Mouse (Mus musculus) lung, postnatal 0 days (tissue): ENCODE data around the gene Nphs1. TPM values are rescaled to one million over a fixed set of nuclear protein-coding genes. Genes with fewer than 3 reads are reported as not detected.
A peak's percentile ranks its signal among the peaks of the same experiment; 100 is the strongest.
"Not testable (repeated sequence)": the region's sequence is repeated elsewhere in the genome, so short reads cannot be mapped to it uniquely, and the experiment has no call there.

Source experiments
- ATAC-seq: fragments of 200-750 bp; cut with Nextera tagmentation; 2 replicates; pipeline ENCODE4 v1.8.0; 2017; ENCODE audit warnings: moderate library complexity
- DNase-seq: peaks from one replicate; pipeline ENCODE4 v3.0.0-alpha.2; 2016; ENCODE audit warnings: low spot score
- H3K27ac ChIP-seq: fragments of 300-500 bp; sonication (generic); 2 replicates; pipeline ENCODE4 v1.5.1; 2014; ENCODE audit warnings: antibody characterized with exemption, mild to moderate bottlenecking, low read length, mixed read lengths
- H3K27me3 ChIP-seq: fragments of 300-500 bp; sonication (generic); replicated peaks from 2 replicates; pipeline ENCODE4 v1.6.1; 2014; ENCODE audit warnings: low read length, mixed read lengths; ENCODE audit not compliant: insufficient read depth
- H3K36me3 ChIP-seq: fragments of 300-500 bp; sonication (generic); 2 replicates; pipeline ENCODE4 v1.6.1; 2014; ENCODE audit warnings: low read length, mixed read lengths; ENCODE audit not compliant: insufficient read depth
- H3K4me1 ChIP-seq: fragments of 300-500 bp; sonication (generic); 2 replicates; pipeline ENCODE4 v1.6.1; 2014; ENCODE audit warnings: antibody characterized with exemption, low read depth, low read length, mixed read lengths; ENCODE audit not compliant: insufficient read depth
- H3K4me2 ChIP-seq: fragments of 300-500 bp; sonication (generic); replicated peaks from 2 replicates; pipeline ENCODE4 v1.6.1; 2014; ENCODE audit warnings: low read depth, mild to moderate bottlenecking, low read length, moderate library complexity, mixed read lengths
- H3K4me3 ChIP-seq: fragments of 300-500 bp; sonication (generic); 2 replicates; pipeline ENCODE4 v1.5.1; 2014; ENCODE audit warnings: low read depth, low read length
- H3K9ac ChIP-seq: fragments of 300-500 bp; sonication (generic); replicated peaks from 2 replicates; pipeline ENCODE4 v1.6.1; 2014; ENCODE audit warnings: low read depth, mild to moderate bottlenecking
- H3K9me3 ChIP-seq: fragments of 300-500 bp; sonication (generic); 2 replicates; pipeline ENCODE4 v1.6.1; 2016; ENCODE audit warnings: low read length, mixed read lengths
- CTCF ChIP-seq: IDR thresholded peaks from 2 replicates; pipeline ENCODE4 v1.5.1; 2016; ENCODE audit warnings: antibody characterized with exemption, mild to moderate bottlenecking
- EP300 ChIP-seq: IDR thresholded peaks from 2 replicates; pipeline ENCODE4 v1.6.1; 2016; ENCODE audit warnings: antibody characterized with exemption, mild to moderate bottlenecking, control low read depth
- WGBS: fragments of 180-500 bp; shearing (Covaris S2); extraction: QIAGEN DNeasy Blood & Tissue Kit; methylation state at CpG from one replicate; pipeline ENCODE4 v1.1.7; 2014; 5-methylcytosine and 5-hydroxymethylcytosine counted together
- polyA plus RNA-seq: library from polyadenylated mRNA; unstranded; fragments of >200 nt; fragmentation: Nextera tagmentation; extraction: Ambion mirVana; gene quantifications from 2 replicates; pipeline ENCODE4 v1.2.1, GENCODE M21; 2015

The Nphs1 gene
- polyA plus RNA-seq, 1 experiment from 2014 or later = 0.12 TPM

DNA sequence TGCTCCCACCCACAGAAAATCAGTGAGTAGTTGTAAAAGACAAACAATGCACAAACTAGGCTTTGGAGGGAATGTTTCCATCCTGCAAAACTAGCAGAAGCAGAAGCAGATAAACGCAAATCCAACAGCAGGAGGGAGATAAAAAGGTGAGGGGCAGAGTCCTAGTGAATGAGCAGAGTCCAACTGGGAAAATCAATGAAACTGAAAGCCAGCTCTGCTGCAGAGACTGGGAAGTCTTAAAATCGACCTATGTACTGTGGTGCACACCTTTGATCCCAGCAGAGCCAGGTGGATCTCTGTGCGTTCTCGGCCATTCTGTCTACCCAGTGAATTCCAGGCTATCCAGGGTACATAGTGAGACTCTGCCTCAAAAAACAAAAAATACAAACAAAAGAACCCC lies 16.9 kb downstream of the Nphs1 start:
- Histone ChIP-seq H3K4me1 (no peaks in the 10 kb centered on the region), H3K9me3 (no peaks in the 10 kb centered on the region), H3K27me3 (no peaks in the 10 kb centered on the region), H3K27ac (no peak overlapping the region), H3K4me2 (no peak overlapping the region), H3K9ac (no peak overlapping the region), H3K4me3 (no peak overlapping the region), H3K36me3 (no peaks in the 10 kb centered on the region)
- 56% methylated on average over 4 of the region's 4 CpGs for WGBS
- no peak for DNase-seq
- no peak for ATAC-seq
- no peak for TF ChIP-seq EP300
- no peak for TF ChIP-seq CTCF

DNA sequence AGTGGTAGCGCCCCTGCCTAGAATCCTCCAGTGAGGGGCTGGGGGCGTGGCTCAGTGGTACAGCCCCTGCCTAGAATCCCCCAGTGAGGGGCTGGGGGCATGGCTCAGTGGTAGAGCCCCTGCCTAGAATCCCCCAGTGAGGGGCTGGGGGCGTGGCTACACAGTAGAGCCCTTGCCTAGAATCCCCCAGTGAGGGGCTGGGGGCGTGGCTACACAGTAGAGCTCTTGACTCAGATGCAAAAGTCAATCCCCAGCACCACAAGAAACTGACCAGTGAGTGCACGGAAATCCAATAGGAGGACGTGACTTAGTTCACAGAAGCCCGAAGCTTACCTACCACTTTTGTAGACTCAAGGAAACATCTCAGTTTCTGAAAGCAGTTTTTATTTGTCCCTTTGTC lies 18.0 kb downstream of the Nphs1 start:
- H3K27ac ChIP-seq, ATAC-seq, DNase-seq, H3K9ac ChIP-seq, H3K4me1 ChIP-seq, H3K27me3 ChIP-seq, H3K36me3 ChIP-seq, H3K4me2 ChIP-seq, H3K4me3 ChIP-seq, H3K9me3 ChIP-seq: not testable (repeated sequence)
- WGBS = 82% methylated on average over 5 of the region's 7 CpGs

GRCm38 (mm10) chr7:30477415-30478381 lies 19.6 kb downstream of the Nphs1 start:
- DNase-seq (no peak), ATAC-seq (no peak)
- peak overlapping the region; percentile 5; the same call in 1 of the 2 replicates for H3K4me3 ChIP-seq
- no peaks in the 10 kb centered on the region for H3K4me1 ChIP-seq
- H3K9ac ChIP-seq = no peak overlapping the region
- 9% methylated on average over 29 of the region's 32 CpGs for WGBS
- H3K27me3 ChIP-seq = no peaks in the 10 kb centered on the region
- TF ChIP-seq EP300 (no peak), CTCF (no peak)
- H3K27ac ChIP-seq = no peak overlapping the region
- no peaks in the 10 kb centered on the region for H3K9me3 ChIP-seq
- H3K4me2 ChIP-seq = peak overlapping the region; percentile 37
- no peaks in the 10 kb centered on the region for H3K36me3 ChIP-seq

DNA sequence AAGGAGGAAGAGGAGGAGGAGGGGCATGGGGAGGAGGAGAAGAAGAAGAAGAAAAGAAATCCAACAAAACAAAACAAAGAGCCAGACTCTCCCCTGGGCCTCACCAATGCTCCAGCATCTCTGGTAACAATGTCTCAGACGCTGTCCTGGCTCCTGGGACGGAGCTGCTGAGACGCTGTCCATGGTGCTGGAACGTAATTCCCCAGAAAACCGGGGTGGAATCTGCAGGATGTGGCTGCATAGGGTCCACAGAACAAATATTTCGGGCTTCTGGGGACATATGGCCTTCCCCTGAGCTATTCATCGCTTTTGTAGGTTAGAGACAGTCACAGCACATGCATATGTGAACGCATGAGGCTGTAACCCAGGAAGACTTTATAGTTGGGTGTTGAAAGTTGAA lies 26.1 kb downstream of the Nphs1 start:
- ATAC-seq (no peak), DNase-seq (peak; percentile 51)
- H3K4me2 ChIP-seq = no peak overlapping the region
- no peaks in the 10 kb centered on the region for H3K27me3 ChIP-seq
- H3K36me3 ChIP-seq = no peaks in the 10 kb centered on the region
- H3K27ac ChIP-seq = no peak overlapping the region
- TF ChIP-seq EP300 = no peak
- TF ChIP-seq CTCF = no peak
- H3K4me1 ChIP-seq = no peaks in the 10 kb centered on the region
- 16% methylated on average over 8 of the region's 8 CpGs for WGBS
- no peaks in the 10 kb centered on the region for H3K9me3 ChIP-seq
- no peak overlapping the region for H3K4me3 ChIP-seq
- no peak overlapping the region for H3K9ac ChIP-seq

DNA sequence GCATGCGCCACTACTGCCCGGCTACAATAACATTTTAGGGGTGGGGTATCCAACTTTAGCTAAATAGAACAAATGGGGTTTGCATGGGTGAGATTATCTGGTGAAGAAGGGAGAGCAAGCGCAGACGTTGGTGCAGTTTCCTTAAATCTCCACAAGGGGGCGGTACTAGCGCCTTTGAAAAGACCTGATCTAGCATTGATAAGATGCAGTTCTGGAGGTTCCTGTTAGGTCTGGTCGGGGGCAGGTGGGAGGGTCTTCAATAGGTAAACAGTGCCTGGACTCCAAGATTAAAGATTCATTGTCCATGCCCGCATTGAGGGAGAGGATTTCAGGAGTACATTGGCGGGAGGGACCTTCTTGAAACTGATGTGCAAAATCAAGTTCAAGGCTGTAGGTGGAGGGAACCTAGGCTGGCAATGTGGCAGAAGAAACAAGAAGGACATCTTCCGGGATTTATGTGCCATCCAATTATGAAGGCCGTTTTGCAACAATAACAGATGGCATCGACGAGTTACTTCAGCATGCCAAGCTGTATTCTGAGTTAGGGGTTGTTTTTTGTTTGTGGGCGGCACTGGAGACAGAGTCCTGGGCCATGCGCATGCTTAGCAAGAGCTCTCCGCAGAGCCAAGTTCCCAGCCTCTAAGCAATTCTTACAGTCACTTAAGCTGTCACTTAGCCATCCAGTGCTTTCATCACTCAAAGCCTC lies 32.3 kb downstream of the Nphs1 start:
- DNase-seq = peak; percentile 15
- H3K27me3 ChIP-seq = no peaks in the 10 kb centered on the region
- TF ChIP-seq EP300 (no peak), CTCF (peak; percentile 69)
- H3K27ac ChIP-seq = no peak overlapping the region
- ATAC-seq = no peak
- H3K9me3 ChIP-seq = no peaks in the 10 kb centered on the region
- no peak overlapping the region for H3K4me2 ChIP-seq
- no peaks in the 10 kb centered on the region for H3K36me3 ChIP-seq
- H3K9ac ChIP-seq = no peak overlapping the region
- no peaks in the 10 kb centered on the region for H3K4me1 ChIP-seq
- 27% methylated on average over 16 of the region's 16 CpGs for WGBS
- no peak overlapping the region for H3K4me3 ChIP-seq

- no peak overlapping the region for H3K4me3 ChIP-seq
- no peaks in the 10 kb centered on the region for H3K27me3 ChIP-seq
- H3K9me3 ChIP-seq = no peaks in the 10 kb centered on the region
- H3K4me1 ChIP-seq = no peaks in the 10 kb centered on the region
- H3K27ac ChIP-seq = no peak overlapping the region
- TF ChIP-seq EP300 (no peak), CTCF (no peak)
- no peak overlapping the region for H3K9ac ChIP-seq
- WGBS = 13% methylated on average over 6 of the region's 6 CpGs
- DNase-seq (no peak), ATAC-seq (no peak)
- H3K4me2 ChIP-seq = no peak overlapping the region
- no peaks in the 10 kb centered on the region for H3K36me3 ChIP-seq
These were observed 32.8 kb downstream of the Nphs1 start for GRCm38 (mm10) chr7:30490957-30491307.
